Mouse (Mus musculus) naive thymus-derived CD4-positive, alpha-beta T cell, adult 2 months (primary cell): ENCODE measurements at regions not wholly inside any gene's neighbourhood (a gene's known extent, or its start where the extent isn't known, plus 50 kb on each side); places are given as distances from the start of the nearest gene placed in this dataset.

Source experiments
- DNase-seq: peaks from one replicate; pipeline ENCODE4 v3.0.0-alpha.2; 2011; ENCODE audit warnings: low read depth

DNA sequence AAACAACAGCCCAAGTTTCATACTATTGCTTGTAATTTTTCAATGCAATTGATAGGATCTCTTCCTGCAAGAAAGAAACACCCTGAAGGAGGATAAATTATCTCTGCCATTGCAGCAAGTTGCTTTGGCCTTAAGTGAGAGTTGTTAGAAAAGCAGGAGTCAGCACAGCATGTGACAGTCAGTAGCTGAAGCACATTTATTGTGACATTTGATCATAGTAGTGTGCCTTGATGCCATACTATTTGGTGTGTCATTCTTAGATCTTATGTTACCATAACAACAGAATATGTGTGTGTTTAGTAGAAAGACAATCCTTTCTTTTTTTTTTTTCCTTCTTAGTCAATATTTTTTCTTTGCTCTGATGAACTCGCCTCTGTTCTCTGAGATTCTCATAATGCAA, 115.5 kb upstream of the Tusc1 start:
- no peak for DNase-seq

DNA sequence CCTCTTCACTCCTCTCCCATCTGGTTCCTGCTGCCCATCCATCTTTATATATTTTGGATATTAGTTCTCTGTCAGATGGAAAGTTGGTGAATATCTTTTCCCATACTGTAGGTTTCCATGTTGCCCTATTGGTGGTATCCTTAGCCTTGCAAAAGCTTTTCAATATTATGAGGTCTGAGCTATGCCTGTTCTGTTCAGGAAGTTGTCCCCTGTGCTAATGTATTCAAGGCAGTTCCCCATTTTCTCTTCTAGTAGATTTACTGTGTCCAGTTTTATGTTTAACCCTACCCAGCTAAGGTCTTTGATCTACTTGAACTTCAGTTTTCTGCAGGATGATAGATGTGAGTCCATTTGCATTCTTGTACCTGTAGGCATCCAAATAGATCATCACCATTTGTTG, 109.4 kb upstream of the Tusc1 start:
- DNase-seq, result no peak

DNA sequence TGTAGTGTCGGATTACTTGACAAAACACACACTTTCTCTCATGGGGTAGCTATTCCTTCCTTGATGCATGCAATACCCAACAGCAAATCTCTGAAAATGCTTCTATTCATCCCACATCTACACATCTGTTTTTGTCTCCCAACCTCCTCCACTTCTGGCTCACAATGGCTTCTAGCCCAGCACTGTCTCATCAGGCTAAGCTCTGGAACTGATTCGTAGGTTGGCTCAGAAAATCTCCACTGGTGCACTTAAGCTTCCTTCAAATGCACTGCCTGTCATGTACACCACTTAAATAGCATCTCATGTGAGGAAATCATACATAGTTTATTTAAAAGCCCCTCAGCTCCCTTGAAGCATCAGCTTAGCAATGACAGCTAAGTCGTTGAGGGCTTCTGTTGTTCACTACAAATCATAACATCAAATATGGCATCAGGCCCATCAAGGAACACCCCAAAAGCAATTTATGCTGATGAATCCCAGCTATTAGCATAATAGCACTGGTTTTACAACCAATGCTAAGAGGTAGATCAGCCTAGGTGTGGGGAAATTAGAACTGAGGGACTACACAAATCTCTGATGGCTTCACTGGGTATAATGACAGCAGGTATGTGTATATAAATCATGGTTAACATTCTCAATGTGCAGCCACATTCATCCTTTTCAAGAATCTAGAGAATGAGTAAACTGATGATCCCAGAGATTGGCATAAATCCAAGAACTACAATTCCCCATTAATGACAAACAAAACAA, 103.5 kb upstream of the Tusc1 start:
- DNase-seq, result no peak

DNA sequence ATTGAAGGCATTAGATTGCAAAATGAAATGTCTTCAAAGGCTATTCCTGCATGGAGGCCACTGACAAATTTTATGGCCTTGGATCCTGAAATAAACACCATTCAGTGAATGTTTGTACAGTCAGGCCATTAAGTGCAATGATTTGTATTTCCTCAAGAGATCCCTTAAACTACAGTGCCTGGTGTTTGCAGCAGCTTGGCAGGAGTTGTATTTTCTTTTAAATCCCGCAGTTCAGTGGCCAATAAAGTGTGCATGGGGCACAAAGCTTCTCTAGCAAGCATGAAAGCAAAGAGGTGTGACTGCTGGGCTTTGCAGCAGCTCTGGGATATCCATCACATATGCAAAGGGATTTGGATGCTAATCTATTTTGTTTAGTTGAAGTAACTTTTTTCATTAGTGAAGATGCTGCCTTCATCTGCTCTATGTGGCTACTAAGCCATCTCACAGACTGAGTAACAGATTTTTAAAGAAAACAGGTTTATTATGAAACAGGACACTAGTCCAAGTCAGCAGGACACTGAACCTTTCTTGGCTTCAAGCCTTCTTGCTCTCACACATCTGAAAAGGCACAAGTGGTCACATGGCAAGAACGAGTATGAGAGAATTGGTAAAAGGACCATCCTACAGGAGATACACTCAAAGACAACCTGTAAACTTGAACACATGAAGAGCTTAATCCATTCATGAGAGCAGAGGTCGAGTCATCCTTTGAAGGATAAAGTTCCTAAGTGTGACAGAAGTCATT, 102.2 kb upstream of the Tusc1 start:
- DNase-seq, result no peak

DNA sequence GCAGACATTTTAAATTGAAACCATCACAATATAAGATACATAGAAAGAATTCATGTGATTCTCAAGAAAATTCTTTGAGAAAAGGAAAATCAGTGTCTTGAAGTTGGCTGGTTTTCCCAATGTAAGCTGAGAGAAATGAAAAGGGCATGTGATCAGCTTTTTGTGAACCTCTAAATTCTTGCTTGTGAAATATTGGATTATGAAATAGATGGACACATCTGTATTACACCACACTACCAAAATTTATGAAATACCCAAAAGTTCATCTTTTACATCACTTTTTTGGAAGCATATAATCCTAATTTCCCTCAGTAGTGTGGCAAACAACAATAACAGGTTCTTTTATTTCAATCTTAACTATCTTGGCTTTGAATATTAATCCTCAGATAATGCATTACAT, 77.4 kb upstream of the Tusc1 start:
- no peak for DNase-seq

DNA sequence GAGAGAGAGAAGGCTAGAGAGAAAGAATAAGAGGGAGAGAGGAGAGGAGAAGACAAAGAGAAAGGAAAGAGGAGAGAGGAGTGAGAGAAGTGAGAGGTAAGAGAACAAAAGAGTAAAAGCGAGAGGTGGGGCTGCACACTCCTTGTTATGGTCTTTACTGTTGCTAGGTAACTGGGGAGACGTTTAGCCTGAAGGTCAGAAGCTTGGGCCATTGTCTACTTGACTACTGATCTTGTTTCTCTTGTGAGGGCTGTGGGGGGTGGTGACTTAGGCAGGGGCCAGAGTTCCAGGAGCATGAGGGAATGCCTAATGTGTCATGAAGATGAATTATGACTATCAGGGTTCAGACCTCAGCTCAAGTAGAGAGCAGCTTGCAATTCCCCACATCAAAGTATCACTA, 71.6 kb upstream of the Tusc1 start:
- no peak for DNase-seq

DNA sequence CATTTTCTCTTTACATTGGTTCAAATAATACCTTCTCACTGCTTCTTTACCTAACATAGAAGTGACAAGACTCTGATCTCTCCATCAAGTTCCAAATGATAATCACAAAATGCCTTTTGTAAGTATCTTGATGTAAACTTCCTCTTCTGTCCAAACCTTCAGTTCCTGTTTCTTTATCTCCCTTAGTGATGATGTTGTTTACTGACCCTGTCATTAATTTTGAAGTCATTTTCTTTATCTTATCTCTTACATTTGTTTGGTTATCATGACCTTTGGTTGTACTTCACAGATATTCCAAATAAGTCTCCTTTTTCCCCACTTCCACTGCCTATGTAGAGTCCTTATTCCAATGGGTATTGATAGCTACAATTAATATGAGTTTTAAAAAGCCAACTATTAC, 65.3 kb upstream of the Tusc1 start:
- DNase-seq, result no peak
